39 mouse cellular contexts compared by ENCODE assay signal in genomic region chr13:96496630-96497029, GRCm38 (mm10). TPM values are rescaled to one million over a fixed set of nuclear protein-coding genes. Genes with fewer than 3 reads are reported as not detected.
DNase-seq lines count a peak whose midpoint lies in the region; ATAC-seq and TF ChIP-seq lines count a peak whose summit lies in the region.
"Had no signal": no experiment of that assay in that cellular context is flagged by ENCODE, and none has a peak within 500 bp of the region (broad histone marks: within the 10 kb centered on the region; RNA-seq: fewer than 3 reads in every experiment).

No protein-coding gene starts in this region.

- H3K9me3 ChIP-seq in stomach, postnatal 0 days (ENCODE audit: control insufficient read depth, low read length), result no peaks in the 10 kb centered on the region
- H3K9me3 ChIP-seq: embryonic facial prominence, embryonic 15.5 days; forebrain, embryonic 12.5 days; G1E; hindbrain, embryonic 12.5 days; intestine, embryonic 15.5 days; limb, embryonic 10.5 days; limb, embryonic 15.5 days; megakaryocyte, embryonic 14.5 days; neural tube, embryonic 15.5 days; stomach, embryonic 15.5 days had no signal

- WGBS in stomach, postnatal 0 days, result 82% methylated on average over 8 of the region's 8 CpGs

- no peaks in the 10 kb centered on the region for H3K4me1 ChIP-seq in stomach, postnatal 0 days (replicated peaks; ENCODE audit: control insufficient read depth, insufficient read depth)
- H3K4me1 ChIP-seq: embryonic facial prominence, embryonic 15.5 days; forebrain, embryonic 12.5 days; hindbrain, embryonic 12.5 days; intestine, embryonic 15.5 days; limb, embryonic 10.5 days; limb, embryonic 15.5 days; neural tube, embryonic 15.5 days; stomach, embryonic 15.5 days had no signal

- H3K36me3 ChIP-seq in stomach, postnatal 0 days (ENCODE audit: control insufficient read depth, insufficient read depth, low read length), result no peaks in the 10 kb centered on the region; the same call in none of the 2 replicates
- H3K36me3 ChIP-seq: forebrain, embryonic 12.5 days; hindbrain, embryonic 12.5 days; neural tube, embryonic 15.5 days had no signal

- H3K9ac ChIP-seq in stomach, postnatal 0 days (ENCODE audit: low read length), result no peak overlapping the region
- H3K9ac ChIP-seq: embryonic facial prominence, embryonic 15.5 days; forebrain, embryonic 12.5 days; forebrain, postnatal 0 days; hindbrain, embryonic 12.5 days; intestine, embryonic 15.5 days; limb, embryonic 15.5 days; liver, embryonic 14.5 days; lung, embryonic 14.5 days; neural tube, embryonic 15.5 days; stomach, embryonic 15.5 days had no signal

- TF ChIP-seq EP300 in stomach, postnatal 0 days (optimal IDR thresholded peaks at IDR 0.05), result no peak

- peak; percentile 90 for DNase-seq in heart, adult 11 months
- no peak for DNase-seq in heart, postnatal 25 days (ENCODE audit: low spot score)
- DNase-seq in layer of hippocampus, adult 2 months (ENCODE audit: low spot score in 2 of 2), result no peak
- no peak for DNase-seq in layer of hippocampus, adult 18-20 months (ENCODE audit: low spot score in 2 of 2)
- DNase-seq in stomach, postnatal 0 days (ENCODE audit: low spot score), result no peak
- no peak for DNase-seq in thymus, postnatal 25 days
- DNase-seq: adrenal gland, adult 8-10 months; cerebellum, adult 8-10 months; cerebellum, postnatal 36 days; forebrain, postnatal 0 days; gastrocnemius, postnatal 10 days; heart, postnatal 14 days; kidney, adult 8-10 months; kidney, postnatal 10 days; lung, embryonic 14.5 days; lung, postnatal 14 days; midbrain, embryonic 14.5 days; retina, postnatal 1 day; right cerebral cortex, postnatal 25 days; thymus, postnatal 36 days had no signal

- peak; percentile 68 for ATAC-seq in granulocyte monocyte progenitor cell, adult 5-6 weeks (replicated peaks; ENCODE audit: poor library complexity, severe bottlenecking)
- ATAC-seq in monocyte, adult 5-6 weeks (replicated peaks; ENCODE audit: insufficient number of reproducible peaks, low FRiP score, low TSS enrichment, poor library complexity, severe bottlenecking), result peak; percentile 27; the same call in 1 of the 2 replicates
- ATAC-seq in stomach, postnatal 0 days (ENCODE audit: low FRiP score, low TSS enrichment), result no peak
- ATAC-seq: forebrain, postnatal 0 days; hindbrain, postnatal 0 days; intestine, embryonic 15.5 days had no signal

- intact Hi-C loops in heart, postnatal 25 days (cut with DNase I), result no loop called here

- H3K27me3 ChIP-seq in stomach, postnatal 0 days (ENCODE audit: control insufficient read depth, insufficient read depth, low read length), result no peaks in the 10 kb centered on the region
- H3K27me3 ChIP-seq: embryonic facial prominence, embryonic 15.5 days; forebrain, embryonic 12.5 days; hindbrain, embryonic 12.5 days; intestine, embryonic 15.5 days; limb, embryonic 15.5 days; megakaryocyte, embryonic 14.5 days; neural tube, embryonic 15.5 days; stomach, embryonic 15.5 days had no signal

- H3K4me2 ChIP-seq in stomach, postnatal 0 days (replicated peaks; ENCODE audit: low read depth), result no peak overlapping the region
- H3K4me2 ChIP-seq: embryonic facial prominence, embryonic 15.5 days; forebrain, embryonic 12.5 days; hindbrain, embryonic 12.5 days; intestine, embryonic 15.5 days; limb, embryonic 15.5 days; lung, embryonic 14.5 days; neural tube, embryonic 15.5 days; stomach, embryonic 15.5 days had no signal

- TF ChIP-seq CTCF in layer of hippocampus, adult 2 months (conservative IDR thresholded peaks at IDR 0.05), result no peak
- no peak for TF ChIP-seq CTCF in stomach, postnatal 0 days (IDR thresholded peaks at IDR 0.05; ENCODE audit: low read depth)

- H3K4me3 ChIP-seq in layer of hippocampus, adult 2 months, result no peak overlapping the region
- H3K4me3 ChIP-seq in stomach, postnatal 0 days (ENCODE audit: low read depth, low read length), result no peak overlapping the region
- H3K4me3 ChIP-seq: embryonic facial prominence, embryonic 15.5 days; forebrain, embryonic 12.5 days; hindbrain, embryonic 12.5 days; intestine, embryonic 15.5 days; limb, embryonic 10.5 days; limb, embryonic 15.5 days; megakaryocyte, embryonic 14.5 days; neural tube, embryonic 15.5 days; stomach, embryonic 15.5 days had no signal

- H3K27ac ChIP-seq in layer of hippocampus, adult 2 months, result peak overlapping the region; percentile 59
- no peak overlapping the region for H3K27ac ChIP-seq in stomach, postnatal 0 days (replicated peaks)
- H3K27ac ChIP-seq: embryonic facial prominence, embryonic 15.5 days; forebrain, embryonic 12.5 days; hindbrain, embryonic 12.5 days; hindbrain, postnatal 0 days; intestine, embryonic 15.5 days; limb, embryonic 10.5 days; limb, embryonic 15.5 days; liver, embryonic 14.5 days; neural tube, embryonic 15.5 days; stomach, embryonic 15.5 days had no signal

RNA-seq across cellular contexts. Expression of gene Gm17622, which starts 6.1 kb away (rescaled TPM):
- total RNA-seq in heart, postnatal 25 days (2021), result not detected
- total RNA-seq in layer of hippocampus, adult 2 months (2021), result not detected
- not detected for total RNA-seq in layer of hippocampus, adult 18-20 months (2021)
- total RNA-seq in granulocyte monocyte progenitor cell, adult 5-6 weeks (2014; fragmentation: Nextera tagmentation), result not detected in 2 replicates
- total RNA-seq in granulocyte monocyte progenitor cell, adult 5-6 weeks (2017), result not detected in 2 replicates
- not detected in 3 replicates for total RNA-seq in monocyte, adult 5-6 weeks (2017)
- not detected in 2 replicates for polyA plus RNA-seq in stomach, postnatal 0 days (2015; fragmentation: Nextera tagmentation; extraction: Ambion mirVana)
- total RNA-seq: adrenal gland, adult 8-10 months; adrenal gland, postnatal 4 days; forebrain, postnatal 0 days; G1E; gastrocnemius, postnatal 10 days; heart, postnatal 14 days; hindbrain, postnatal 0 days; layer of hippocampus, adult 8-10 months; layer of hippocampus, postnatal 25 days had no signal
- polyA plus RNA-seq: embryonic facial prominence, embryonic 15.5 days; forebrain, embryonic 12.5 days; forebrain, postnatal 0 days; G1E; gonadal fat pad, adult 2 months; heart, embryonic 14.5 days; hindbrain, embryonic 12.5 days; hindbrain, postnatal 0 days; intestine, embryonic 15.5 days; limb, embryonic 10.5 days; limb, embryonic 15.5 days; liver, embryonic 14.5 days; lung, embryonic 14.5 days; midbrain, embryonic 14.5 days; neural tube, embryonic 15.5 days; stomach, embryonic 15.5 days had no signal

RNA-seq across cellular contexts. Expression of gene Ankdd1b, which starts 25.6 kb away (rescaled TPM):
- total RNA-seq in heart, postnatal 25 days (2021), result under 1 TPM; 0.21 to 0.36 TPM
- under 1 TPM; 0.20 to 0.27 TPM for total RNA-seq in layer of hippocampus, adult 2 months (2021)
- total RNA-seq in layer of hippocampus, adult 18-20 months (2021), result under 1 TPM; 0.13 to 0.37 TPM
- total RNA-seq in granulocyte monocyte progenitor cell, adult 5-6 weeks (2014; fragmentation: Nextera tagmentation), result not detected in 2 replicates
- total RNA-seq in granulocyte monocyte progenitor cell, adult 5-6 weeks (2017), result 0.04 TPM in 1 of 2 replicates, not detected in the other
- 0.19 TPM in 1 of 3 replicates, not detected in the others for total RNA-seq in monocyte, adult 5-6 weeks (2017)
- 6.8 and 7.1 TPM in 2 replicates for polyA plus RNA-seq in stomach, postnatal 0 days (2015; fragmentation: Nextera tagmentation; extraction: Ambion mirVana)
- total RNA-seq: forebrain, postnatal 0 days; hindbrain, postnatal 0 days; layer of hippocampus, postnatal 25 days had no signal
- polyA plus RNA-seq: forebrain, embryonic 12.5 days; forebrain, postnatal 0 days; G1E; limb, embryonic 10.5 days; lung, embryonic 14.5 days; midbrain, embryonic 14.5 days; neural tube, embryonic 15.5 days had no signal

RNA-seq across cellular contexts. Expression of gene Polk, which starts 45.7 kb away (rescaled TPM):
- 1 to 10 TPM; 5.6 to 5.9 TPM for total RNA-seq in heart, postnatal 25 days (2021)
- 10 to 100 TPM in 1 of 2 experiments, 1 to 10 TPM in 1; 10.0 to 11.9 TPM for total RNA-seq in layer of hippocampus, adult 2 months (2021)
- 10 to 100 TPM; 13.5 to 14.3 TPM for total RNA-seq in layer of hippocampus, adult 18-20 months (2021)
- total RNA-seq in granulocyte monocyte progenitor cell, adult 5-6 weeks (2014; fragmentation: Nextera tagmentation), result 11.5 and 15.2 TPM in 2 replicates
- total RNA-seq in granulocyte monocyte progenitor cell, adult 5-6 weeks (2017), result 9.9 and 13.3 TPM in 2 replicates
- total RNA-seq in monocyte, adult 5-6 weeks (2017), result 8.2 to 34.9 TPM (median 12.2 TPM) in 3 replicates
- polyA plus RNA-seq in stomach, postnatal 0 days (2015; fragmentation: Nextera tagmentation; extraction: Ambion mirVana), result 4.2 and 5.0 TPM in 2 replicates

RNA-seq across cellular contexts. Expression of gene Col4a3bp, which starts 45.8 kb away (rescaled TPM):
- total RNA-seq in heart, postnatal 25 days (2021), result 10 to 100 TPM; 35.8 to 41.1 TPM
- total RNA-seq in layer of hippocampus, adult 2 months (2021), result 10 to 100 TPM; 63.7 to 64.4 TPM
- 10 to 100 TPM; 65.4 to 73.8 TPM for total RNA-seq in layer of hippocampus, adult 18-20 months (2021)
- 30.6 and 31.5 TPM in 2 replicates for total RNA-seq in granulocyte monocyte progenitor cell, adult 5-6 weeks (2014; fragmentation: Nextera tagmentation)
- total RNA-seq in granulocyte monocyte progenitor cell, adult 5-6 weeks (2017), result 37.2 and 54.6 TPM in 2 replicates
- 65.6 to 111 TPM (median 93.7 TPM) in 3 replicates for total RNA-seq in monocyte, adult 5-6 weeks (2017)
- polyA plus RNA-seq in stomach, postnatal 0 days (2015; fragmentation: Nextera tagmentation; extraction: Ambion mirVana), result 6.0 and 7.0 TPM in 2 replicates
